In the genomic region with DNA sequence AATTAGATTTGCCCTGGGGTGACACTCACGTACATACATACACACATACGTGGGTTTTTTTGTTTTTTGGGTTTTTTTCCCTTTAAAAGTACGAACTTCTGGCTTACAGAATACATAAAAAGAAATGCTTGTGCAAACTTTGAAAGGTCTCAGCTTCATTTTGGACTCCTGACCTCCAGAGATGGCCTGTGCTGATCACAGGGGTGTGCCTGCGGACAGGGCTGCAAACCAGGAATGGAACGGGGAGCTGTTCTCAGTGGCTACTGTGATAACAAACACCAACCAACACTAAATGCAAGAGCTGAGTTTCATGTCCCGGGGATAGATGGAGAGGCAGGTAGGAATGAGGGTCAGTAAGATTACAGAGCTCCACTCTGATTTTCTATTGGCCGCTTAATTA, we compare ENCODE assay signal across 25 mouse cellular contexts.
DNase-seq lines count a peak whose midpoint lies in the region; ATAC-seq and TF ChIP-seq lines count a peak whose summit lies in the region.
"Had no signal": no experiment of that assay in that cellular context is flagged by ENCODE, and none has a peak within 500 bp of the region (broad histone marks: within the 10 kb centered on the region; RNA-seq: fewer than 3 reads in every experiment).

No protein-coding gene starts in this region.

- ATAC-seq in liver, embryonic 12.5 days: peak; percentile 52
- ATAC-seq in liver, embryonic 15.5 days (ENCODE audit: insufficient read depth): peak; percentile 67; the same call in 1 of the 2 replicates
- ATAC-seq in stomach, postnatal 0 days (ENCODE audit: low FRiP score, low TSS enrichment): no peak
- ATAC-seq: activated CD4-positive, CD25-positive, alpha-beta regulatory T cell, adult 4 months; forebrain, embryonic 15.5 days; hindbrain, postnatal 0 days had no signal

- H3K27me3 ChIP-seq in liver, embryonic 12.5 days (replicated peaks): no peaks in the 10 kb centered on the region
- no peaks in the 10 kb centered on the region for H3K27me3 ChIP-seq in liver, embryonic 15.5 days
- no peaks in the 10 kb centered on the region for H3K27me3 ChIP-seq in stomach, postnatal 0 days (ENCODE audit: control insufficient read depth, insufficient read depth, low read length)
- H3K27me3 ChIP-seq: embryonic facial prominence, embryonic 12.5 days; embryonic facial prominence, embryonic 15.5 days; forebrain, embryonic 12.5 days; forebrain, embryonic 15.5 days; heart, embryonic 12.5 days; heart, embryonic 15.5 days had no signal

- H3K4me1 ChIP-seq in liver, embryonic 12.5 days: no peaks in the 10 kb centered on the region
- H3K4me1 ChIP-seq in liver, embryonic 15.5 days (replicated peaks): no peaks in the 10 kb centered on the region
- no peaks in the 10 kb centered on the region for H3K4me1 ChIP-seq in stomach, postnatal 0 days (replicated peaks; ENCODE audit: control insufficient read depth, insufficient read depth)
- H3K4me1 ChIP-seq: embryonic facial prominence, embryonic 12.5 days; embryonic facial prominence, embryonic 15.5 days; forebrain, embryonic 12.5 days had no signal

- no peak for TF ChIP-seq CTCF in stomach, postnatal 0 days (IDR thresholded peaks at IDR 0.05; ENCODE audit: low read depth)

- no peak overlapping the region for H3K4me2 ChIP-seq in liver, embryonic 12.5 days
- H3K4me2 ChIP-seq in liver, embryonic 15.5 days: no peak overlapping the region
- H3K4me2 ChIP-seq in stomach, postnatal 0 days (replicated peaks; ENCODE audit: low read depth): no peak overlapping the region
- H3K4me2 ChIP-seq: embryonic facial prominence, embryonic 12.5 days; embryonic facial prominence, embryonic 15.5 days; forebrain, embryonic 12.5 days; forebrain, embryonic 15.5 days; heart, embryonic 12.5 days; heart, embryonic 15.5 days; hindbrain, embryonic 14.5 days had no signal

- intact Hi-C loops in heart, postnatal 25 days (cut with DNase I): no loop called here

- DNase-seq in liver: peak; percentile 17
- no peak for DNase-seq in cerebellum, adult 11 months
- DNase-seq in stomach, postnatal 0 days (ENCODE audit: low spot score): no peak
- DNase-seq in heart, postnatal 25 days (ENCODE audit: low spot score): no peak
- DNase-seq: adrenal gland, postnatal 10 days; adrenal gland, postnatal 36 days; cerebellum, adult 2 months; cerebellum, adult 9-11 months; cerebellum, postnatal 25 days; gastrocnemius, postnatal 25 days; heart, adult 18-20 months; heart, postnatal 10 days; heart, postnatal 4 days had no signal

- no peak for TF ChIP-seq EP300 in stomach, postnatal 0 days (optimal IDR thresholded peaks at IDR 0.05)

- no peak overlapping the region for H3K4me3 ChIP-seq in liver, embryonic 12.5 days
- H3K4me3 ChIP-seq in liver, embryonic 15.5 days (replicated peaks): no peak overlapping the region
- no peak overlapping the region for H3K4me3 ChIP-seq in stomach, postnatal 0 days (ENCODE audit: low read depth, low read length)
- H3K4me3 ChIP-seq: embryonic facial prominence, embryonic 12.5 days; embryonic facial prominence, embryonic 15.5 days; erythroblast, embryonic 14.5 days; forebrain, embryonic 12.5 days; forebrain, embryonic 15.5 days; heart, embryonic 12.5 days; heart, embryonic 15.5 days had no signal

- H3K9me3 ChIP-seq in liver, embryonic 12.5 days (replicated peaks): no peaks in the 10 kb centered on the region
- H3K9me3 ChIP-seq in liver, embryonic 15.5 days (replicated peaks): no peaks in the 10 kb centered on the region
- no peaks in the 10 kb centered on the region for H3K9me3 ChIP-seq in stomach, postnatal 0 days (ENCODE audit: control insufficient read depth, low read length)
- H3K9me3 ChIP-seq: embryonic facial prominence, embryonic 12.5 days; embryonic facial prominence, embryonic 15.5 days; forebrain, embryonic 12.5 days; forebrain, embryonic 15.5 days; heart, embryonic 12.5 days; heart, embryonic 15.5 days had no signal

- H3K27ac ChIP-seq in liver, embryonic 12.5 days: no peak overlapping the region
- H3K27ac ChIP-seq in liver, embryonic 15.5 days (replicated peaks): no peak overlapping the region
- H3K27ac ChIP-seq in stomach, postnatal 0 days (replicated peaks): no peak overlapping the region
- H3K27ac ChIP-seq: embryonic facial prominence, embryonic 12.5 days; embryonic facial prominence, embryonic 15.5 days; forebrain, embryonic 12.5 days; forebrain, embryonic 15.5 days; heart, embryonic 15.5 days; hindbrain, embryonic 14.5 days; hindbrain, postnatal 0 days had no signal

- 66% methylated on average over 7 of the region's 7 CpGs for WGBS in liver, embryonic 12.5 days (ENCODE audit: insufficient replicate concordance)
- WGBS in liver, embryonic 15.5 days (ENCODE audit: insufficient replicate concordance): 65% methylated on average over 7 of the region's 7 CpGs
- WGBS in stomach, postnatal 0 days: 67% methylated on average over 7 of the region's 7 CpGs

- H3K9ac ChIP-seq in liver, embryonic 12.5 days: no peak overlapping the region
- H3K9ac ChIP-seq in liver, embryonic 15.5 days: no peak overlapping the region
- no peak overlapping the region for H3K9ac ChIP-seq in stomach, postnatal 0 days (ENCODE audit: low read length)
- H3K9ac ChIP-seq: embryonic facial prominence, embryonic 12.5 days; embryonic facial prominence, embryonic 15.5 days; forebrain, embryonic 12.5 days; forebrain, embryonic 15.5 days; heart, embryonic 12.5 days; heart, embryonic 15.5 days; hindbrain, embryonic 14.5 days had no signal

- H3K36me3 ChIP-seq in liver, embryonic 12.5 days: no peaks in the 10 kb centered on the region
- H3K36me3 ChIP-seq in liver, embryonic 15.5 days (replicated peaks): no peaks in the 10 kb centered on the region
- no peaks in the 10 kb centered on the region for H3K36me3 ChIP-seq in stomach, postnatal 0 days (ENCODE audit: control insufficient read depth, insufficient read depth, low read length)
- H3K36me3 ChIP-seq: embryonic facial prominence, embryonic 12.5 days; embryonic facial prominence, embryonic 15.5 days; forebrain, embryonic 12.5 days; forebrain, embryonic 15.5 days; heart, embryonic 12.5 days; heart, embryonic 15.5 days had no signal
